Mouse (Mus musculus): ENCODE data around the gene Sox11. TPM values are rescaled to one million over a fixed set of nuclear protein-coding genes. Genes with fewer than 3 reads are reported as not detected.

Gene Sox11
- not detected for polyA plus RNA-seq (2012; fragmentation: generic; extraction: Trizol)

GRCm38 (mm10) chr12:27341871-27342690, at the start of gene Sox11:
TSS of gene Sox11 (minus strand) at chr12:27342574.

Data from C3H10T1/2 (cell line).